Mouse (Mus musculus) myocyte (in vitro differentiated cells): ENCODE data around the gene Mycn.

Experiments
- CEBPB ChIP-seq: IDR thresholded peaks from 2 replicates; pipeline ENCODE4 v1.6.1; 2011; ENCODE audit warnings: mild to moderate bottlenecking, moderate library complexity; ENCODE audit not compliant: poor library complexity, insufficient read depth, severe bottlenecking
- E2F4 ChIP-seq: IDR thresholded peaks from one replicate; pipeline ENCODE4 v1.6.1; 2011; ENCODE audit warnings: mild to moderate bottlenecking, control low read depth, moderate library complexity; ENCODE audit not compliant: insufficient read depth
- MAX ChIP-seq: IDR thresholded peaks from one replicate; pipeline ENCODE4 v1.6.1; 2011; ENCODE audit warnings: low read depth, mild to moderate bottlenecking, control low read depth
- MYOD1 ChIP-seq, 3 experiments: IDR thresholded peaks; one replicate each; pipeline ENCODE4 v1.6.1; 2011; ENCODE audit warnings: control low read depth in 2 of 3, low read depth in 2 of 3, mild to moderate bottlenecking in 2 of 3, moderate library complexity in 1 of 3; ENCODE audit not compliant: insufficient read length in 2 of 3, control insufficient read depth in 1 of 3
- MYOG ChIP-seq, 3 experiments: IDR thresholded peaks; one replicate each; pipeline ENCODE4 v1.6.1; 2011; ENCODE audit warnings: control low read depth in 2 of 3, low read depth in 2 of 3, mild to moderate bottlenecking in 2 of 3; ENCODE audit not compliant: insufficient read length in 2 of 3, control insufficient read depth in 1 of 3, insufficient read depth in 1 of 3
- POLR2A ChIP-seq: IDR thresholded peaks from one replicate; pipeline ENCODE4 v1.6.1; 2011; ENCODE audit warnings: low read depth, mild to moderate bottlenecking, control low read depth, moderate library complexity; ENCODE audit not compliant: insufficient read length
- POLR2AphosphoS2 ChIP-seq: IDR thresholded peaks from one replicate; pipeline ENCODE4 v1.6.1; 2011; ENCODE audit warnings: low read depth, control low read depth; ENCODE audit not compliant: insufficient read length
- REST ChIP-seq: IDR thresholded peaks from one replicate; pipeline ENCODE4 v1.6.1; 2011; ENCODE audit warnings: mild to moderate bottlenecking, control low read depth, moderate library complexity; ENCODE audit not compliant: insufficient read depth, insufficient read length
- SRF ChIP-seq: IDR thresholded peaks from one replicate; pipeline ENCODE4 v1.6.1; 2011; ENCODE audit warnings: low read depth; ENCODE audit not compliant: control insufficient read depth, insufficient read length
- TCF12 ChIP-seq: IDR thresholded peaks from one replicate; pipeline ENCODE4 v1.6.1; 2011; ENCODE audit warnings: mild to moderate bottlenecking, control low read depth; ENCODE audit not compliant: poor library complexity, insufficient read depth, severe bottlenecking
- TCF3 ChIP-seq: IDR thresholded peaks from one replicate; pipeline ENCODE4 v1.6.1; 2011; ENCODE audit warnings: low read depth, control low read depth; ENCODE audit not compliant: insufficient read length
- USF1 ChIP-seq: IDR thresholded peaks from one replicate; pipeline ENCODE4 v1.6.1; 2011; ENCODE audit warnings: low read depth, mild to moderate bottlenecking, control low read depth, moderate library complexity

GRCm38 (mm10) chr12:12940466-12941128 is 1.1 kb downstream of the Mycn start:
- TF ChIP-seq POLR2A (no peak), POLR2AphosphoS2 (no peak), CEBPB (no peak), E2F4 (no peak), MAX (no peak), TCF12 (no peak), TCF3 (no peak), SRF (no peak), MYOD1 (IDR thresholded peaks at IDR 0.05; ENCODE audit: control insufficient read depth in 1 of 3, insufficient read length in 2 of 3, low read depth in 2 of 3) (no peak), USF1 (no peak), MYOG (IDR thresholded peaks at IDR 0.05; ENCODE audit: control insufficient read depth in 1 of 3, insufficient read depth in 1 of 3, insufficient read length in 2 of 3, low read depth in 2 of 3) (no peak), REST (no peak)
